Mouse (Mus musculus): ENCODE data around the gene Armc6.

Armc6 gene

DNA sequence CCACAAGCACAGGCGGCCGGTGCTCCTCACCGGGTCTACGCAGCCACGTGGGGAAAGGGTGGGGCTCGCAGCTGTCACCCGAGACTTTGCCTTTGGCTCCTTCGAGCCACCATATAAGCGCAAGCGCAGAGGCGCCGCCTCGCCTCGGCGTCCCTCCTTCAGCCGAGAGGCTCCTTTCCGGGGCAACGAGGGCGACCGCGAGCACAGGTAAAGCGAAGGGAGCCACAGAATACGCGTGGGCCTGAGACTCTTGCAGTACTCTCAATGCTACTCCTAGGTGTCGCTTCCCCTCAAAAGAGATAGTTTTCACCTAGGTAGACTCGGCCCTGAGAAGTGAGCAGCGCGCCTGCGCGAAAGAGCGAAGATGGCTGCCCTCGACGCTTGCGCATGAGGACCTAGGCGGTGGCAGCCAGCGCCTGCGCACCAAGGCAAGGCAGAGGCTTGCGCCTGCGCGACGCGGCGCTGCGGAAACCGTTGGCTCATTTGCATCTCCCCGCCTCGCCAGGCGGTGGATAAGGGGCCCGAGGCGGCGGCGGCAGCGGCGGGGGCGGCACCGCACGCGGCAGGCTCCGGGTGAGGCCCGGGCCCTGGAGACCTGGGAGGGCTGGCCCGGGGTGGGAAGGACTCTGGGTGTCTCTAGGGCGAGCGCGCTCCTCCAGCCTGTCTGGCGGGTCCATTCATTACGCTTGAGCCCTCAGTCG, at the start of gene Armc6, which contains the start of gene Sugp2:
Armc6 (minus strand) TSS at position 387 of the 701 bp plus-strand sequence.
Sugp2 (plus strand) TSS at position 147 of the 701 bp plus-strand sequence.
- peak; percentile 96 for ATAC-seq (ENCODE audit: low TSS enrichment)

DNA sequence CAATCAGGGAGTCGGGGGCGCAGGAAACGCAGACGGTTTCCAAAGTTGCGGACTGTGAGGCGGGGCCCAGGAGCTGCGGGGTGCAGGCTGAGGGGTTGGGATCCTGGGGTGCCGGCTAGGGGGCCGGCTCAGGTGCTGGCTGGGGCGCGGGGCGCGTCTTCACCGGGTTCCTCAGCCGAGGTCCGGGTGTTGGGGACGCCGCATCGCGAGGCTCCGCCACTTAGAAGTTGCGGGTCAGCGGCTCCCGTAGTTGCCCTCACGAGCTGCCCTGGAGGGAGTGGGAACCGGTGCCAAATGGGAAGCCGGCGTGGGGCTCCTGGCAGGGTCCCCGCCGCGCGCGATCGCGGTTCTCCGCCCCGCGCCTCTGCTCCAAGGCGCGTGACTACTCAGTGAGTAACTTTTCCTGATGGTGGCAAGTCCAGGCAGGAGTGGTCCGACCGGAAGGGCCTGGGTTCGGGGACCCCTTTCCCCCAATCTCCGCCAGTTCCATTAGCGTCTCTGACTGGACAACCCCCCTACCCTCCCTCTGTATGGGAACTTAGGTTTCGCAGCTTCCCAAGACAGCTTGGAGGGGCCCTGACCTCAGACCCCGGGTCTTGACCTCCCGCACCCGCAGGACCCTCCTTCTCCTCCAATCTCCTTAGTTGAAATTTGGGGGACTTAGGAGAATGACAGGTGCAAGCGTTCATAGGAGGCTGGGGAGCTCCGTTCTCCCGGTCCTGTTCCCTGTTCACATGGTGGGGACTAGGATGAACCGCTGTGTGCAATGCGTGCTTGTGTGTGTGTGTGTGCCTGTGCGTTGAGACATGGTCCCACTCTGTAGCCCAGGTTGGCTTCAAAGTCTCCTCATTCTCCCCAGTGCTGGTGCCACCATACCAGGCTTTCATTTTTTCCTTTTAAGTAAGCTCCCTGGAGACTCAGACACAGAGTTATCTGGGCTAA, 49.1 kb upstream of the Armc6 start:
- peak; percentile 29; the same call in 1 of the 2 replicates for ATAC-seq (ENCODE audit: low TSS enrichment)

DNA sequence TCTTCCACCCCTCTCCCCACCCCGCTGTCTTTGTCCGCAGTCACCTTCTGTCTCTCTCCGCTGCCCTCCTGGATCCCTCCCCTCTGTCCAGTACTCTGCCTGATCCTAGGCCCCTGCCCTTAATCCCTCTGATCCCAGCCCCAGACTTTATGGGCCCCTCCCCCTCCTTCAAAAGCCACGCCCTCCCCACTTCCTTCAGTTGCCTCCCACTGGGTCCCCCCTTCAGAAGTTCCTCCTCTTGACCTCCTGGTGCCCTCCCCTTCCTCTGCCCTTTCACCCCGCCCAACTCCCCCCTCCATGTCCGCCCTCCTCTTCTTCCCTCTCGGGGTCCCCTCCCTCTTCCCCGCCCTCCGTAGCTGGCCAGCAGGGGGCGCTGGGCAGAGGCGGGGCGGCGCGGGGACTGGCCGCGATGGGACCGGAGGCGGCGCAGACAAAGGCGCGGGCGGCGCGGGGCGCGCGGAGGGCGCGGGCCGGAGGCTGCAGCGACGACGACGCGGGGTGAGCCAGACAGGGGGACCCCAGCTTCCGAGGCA, 48.4 kb upstream of the Armc6 start, which contains the start of gene Homer3:
Homer3 (plus strand) TSS at position 225 of the 533 bp plus-strand sequence.
- peak; percentile 67 for ATAC-seq (ENCODE audit: low TSS enrichment)

DNA sequence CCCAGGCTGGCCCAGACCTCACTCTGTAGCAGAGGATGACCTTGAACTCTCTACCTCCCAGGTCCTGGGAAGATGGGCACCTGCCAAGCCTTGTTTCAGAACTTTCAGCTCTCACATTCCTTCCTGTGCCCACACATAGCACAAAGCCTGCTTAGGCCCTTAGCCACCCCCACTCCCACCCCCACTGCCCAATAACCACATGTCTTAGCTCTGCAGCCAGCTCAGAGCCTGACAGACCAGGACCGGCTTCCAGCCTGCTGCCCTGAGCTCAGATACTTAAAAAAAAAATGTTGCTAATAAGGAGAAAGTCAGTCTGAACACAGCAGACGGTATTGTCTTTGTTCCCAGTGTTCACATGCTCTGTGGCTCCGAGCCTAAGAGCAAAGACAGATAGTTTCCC, 46.7 kb upstream of the Armc6 start:
- ATAC-seq (ENCODE audit: low TSS enrichment) = no peak

DNA sequence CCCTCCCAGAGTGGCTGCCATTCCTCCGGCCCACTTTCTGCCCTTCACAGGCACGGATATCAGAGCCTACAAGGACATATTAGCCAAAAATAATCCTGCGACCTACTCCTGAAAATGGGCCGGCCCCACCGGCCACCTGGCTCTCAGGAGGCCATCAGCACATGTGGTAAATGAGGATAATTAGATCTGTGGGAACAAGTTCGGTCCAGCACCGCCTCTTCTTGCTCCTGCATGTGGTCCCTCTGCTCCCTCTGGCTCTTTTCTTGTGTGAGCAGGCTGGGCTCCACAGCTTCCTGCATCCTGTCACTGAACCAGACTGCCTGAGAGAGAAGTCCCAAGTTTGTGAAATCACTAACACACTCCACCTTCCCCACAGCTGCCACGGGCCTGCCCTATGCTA, 45.0 kb upstream of the Armc6 start:
- ATAC-seq (ENCODE audit: low TSS enrichment) = no peak

DNA sequence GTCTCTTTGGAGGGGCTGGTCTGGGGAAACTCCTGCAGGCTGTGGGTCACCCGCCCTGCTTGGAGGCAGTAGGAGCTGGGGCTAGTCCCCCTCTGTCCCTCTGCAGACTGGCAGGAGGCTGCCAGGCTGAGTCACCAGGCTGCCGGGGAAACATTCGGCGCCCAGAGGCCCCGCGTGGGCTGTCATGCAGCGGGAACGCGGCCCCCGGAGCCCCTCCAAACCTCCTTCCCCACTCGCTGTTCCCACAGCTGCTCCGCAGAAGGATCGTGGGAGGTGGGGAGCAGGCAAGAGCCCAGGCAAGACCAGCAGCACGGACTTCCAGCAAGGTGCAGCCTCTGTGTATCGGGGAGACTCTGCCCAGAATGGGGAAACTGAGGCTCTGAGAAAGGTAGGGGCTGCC, 43.9 kb upstream of the Armc6 start:
- ATAC-seq (ENCODE audit: low TSS enrichment) = peak; percentile 45

DNA sequence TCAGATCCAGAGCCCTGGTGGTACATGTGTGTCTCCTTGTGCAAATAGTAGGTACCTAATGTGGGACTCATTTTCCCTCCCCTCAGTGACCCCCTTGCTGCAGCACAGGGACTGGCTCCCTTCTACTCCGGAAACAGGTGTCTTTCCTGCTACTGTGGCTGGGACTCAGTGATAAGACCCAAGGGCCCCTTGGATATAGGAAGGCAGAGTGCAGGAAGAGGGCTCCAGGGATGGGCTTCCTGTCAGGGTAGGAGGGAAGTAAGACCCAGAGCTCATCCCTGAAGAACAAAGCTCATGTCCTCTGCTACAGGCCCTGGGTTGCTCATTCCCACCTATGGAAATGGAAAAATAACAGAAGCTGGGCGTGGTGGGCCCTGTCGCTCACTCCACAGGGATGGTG, 42.2 kb upstream of the Armc6 start:
- no peak for ATAC-seq (ENCODE audit: low TSS enrichment)

DNA sequence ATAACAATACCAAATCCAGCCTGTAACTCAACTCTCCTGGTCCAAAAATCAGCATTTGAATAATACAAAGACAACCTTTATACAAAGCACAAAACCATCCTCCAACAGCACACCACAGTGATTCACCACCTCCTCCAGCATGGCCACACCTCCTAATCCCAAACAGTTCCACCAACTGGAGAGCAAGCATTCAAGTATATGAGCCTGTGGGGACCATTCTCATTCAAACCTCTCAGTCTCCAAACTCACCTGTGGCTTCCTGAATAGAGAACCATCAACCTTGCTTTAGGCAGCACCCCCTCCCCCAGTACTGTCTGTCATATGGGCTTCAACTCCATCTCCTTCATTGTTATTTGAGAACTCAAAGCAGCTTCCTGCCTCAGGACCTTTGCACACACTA, 40.1 kb upstream of the Armc6 start:
- no peak for ATAC-seq (ENCODE audit: low TSS enrichment)

DNA sequence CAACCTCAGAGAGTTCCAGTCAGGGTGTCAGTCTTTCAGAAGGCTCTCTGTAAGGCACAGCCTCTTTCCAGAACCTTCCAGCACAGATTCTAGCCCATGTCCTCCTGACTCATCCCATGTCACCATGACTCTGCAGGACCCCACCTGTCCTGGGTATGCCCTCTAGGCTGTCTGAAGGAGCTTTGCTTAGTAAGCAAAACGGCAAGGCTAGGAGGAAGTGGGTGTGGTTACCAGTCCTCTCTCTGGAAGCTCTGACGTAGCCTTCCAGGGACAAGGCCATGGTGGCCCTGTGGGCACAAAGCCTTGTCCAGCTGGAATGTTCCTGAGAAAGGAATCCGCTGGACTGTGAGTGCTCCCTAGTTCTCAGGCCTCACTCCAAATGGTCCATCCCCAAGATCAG, 38.7 kb upstream of the Armc6 start:
- no peak for ATAC-seq (ENCODE audit: low TSS enrichment)

DNA sequence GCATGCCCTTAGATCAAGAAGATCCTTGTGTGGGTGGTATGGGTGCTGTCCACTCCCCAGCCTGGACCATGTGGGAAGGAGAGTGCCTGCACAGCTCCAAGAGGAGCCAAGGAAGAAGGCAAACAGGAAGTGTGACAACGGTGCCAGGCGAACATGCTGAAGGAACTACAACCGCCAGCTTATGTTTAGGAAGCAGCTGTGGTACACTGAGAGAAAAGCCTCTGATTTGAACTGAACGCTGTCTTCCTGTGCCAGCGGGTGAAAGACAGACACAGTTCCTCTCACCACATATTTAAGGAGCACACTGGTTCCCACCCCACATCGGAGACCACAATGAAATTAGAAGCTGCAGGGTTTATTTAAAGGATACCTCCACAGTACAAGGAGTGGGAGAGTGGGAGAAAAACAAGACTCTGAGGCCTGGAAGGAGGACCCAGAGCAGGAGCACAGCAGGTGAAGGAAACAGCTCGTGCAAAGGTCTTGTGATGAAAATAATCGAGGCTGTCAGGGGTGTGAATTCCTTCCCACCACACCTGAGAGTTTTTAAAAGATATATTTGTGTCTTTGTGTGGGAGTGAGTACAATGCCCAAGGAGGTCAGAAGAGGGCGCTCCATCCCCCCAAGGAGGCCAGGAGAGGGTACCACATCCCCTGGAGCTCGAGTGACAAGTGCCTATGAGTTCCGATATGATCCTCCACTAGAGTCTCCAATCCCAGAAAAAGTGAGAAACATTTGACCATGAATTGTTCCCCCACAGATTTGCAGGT, 34.7 kb upstream of the Armc6 start:
- peak; percentile 73 for ATAC-seq (ENCODE audit: low TSS enrichment)

DNA sequence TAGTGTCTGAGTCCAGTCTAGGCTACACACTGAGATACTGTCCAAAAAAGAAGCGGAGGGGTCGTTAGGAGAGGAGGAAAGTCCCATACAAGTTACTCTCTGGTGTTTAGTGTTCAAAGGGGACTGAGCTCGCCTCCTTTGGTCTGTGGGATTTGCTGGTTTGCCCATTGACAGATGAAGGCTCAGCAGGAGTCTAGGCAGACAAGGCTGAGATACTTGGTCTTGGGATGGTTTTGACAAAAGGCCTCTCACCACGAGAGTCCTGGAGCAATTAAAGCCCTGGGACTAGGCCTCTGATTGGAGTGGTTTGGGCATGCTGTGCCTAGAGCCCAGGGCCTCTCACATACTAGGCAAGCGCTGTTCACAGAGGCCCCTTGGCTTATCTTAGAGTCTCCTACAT, 34.0 kb upstream of the Armc6 start:
- no peak; the same call in 1 of the 2 replicates for ATAC-seq (ENCODE audit: low TSS enrichment)

DNA sequence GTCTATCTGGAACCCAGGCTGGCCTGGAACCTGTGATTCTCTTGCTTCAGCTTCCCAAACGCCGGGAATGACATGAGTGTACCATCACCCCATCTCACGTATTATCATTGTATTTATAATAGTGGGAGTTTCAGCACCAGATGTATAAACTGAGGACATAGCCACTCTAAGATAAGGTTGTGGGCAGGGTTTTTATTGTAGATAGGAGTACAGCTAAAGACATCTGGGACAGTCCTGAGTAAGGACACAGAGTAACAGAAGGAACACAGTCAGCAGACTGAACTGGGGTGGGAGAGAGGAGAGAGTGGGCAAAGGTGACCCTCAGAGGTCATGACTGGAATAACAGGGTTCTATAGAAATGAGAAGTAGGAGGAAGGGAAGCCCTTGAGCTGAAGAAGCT, 33.4 kb upstream of the Armc6 start:
- ATAC-seq (ENCODE audit: low TSS enrichment) = no peak

DNA sequence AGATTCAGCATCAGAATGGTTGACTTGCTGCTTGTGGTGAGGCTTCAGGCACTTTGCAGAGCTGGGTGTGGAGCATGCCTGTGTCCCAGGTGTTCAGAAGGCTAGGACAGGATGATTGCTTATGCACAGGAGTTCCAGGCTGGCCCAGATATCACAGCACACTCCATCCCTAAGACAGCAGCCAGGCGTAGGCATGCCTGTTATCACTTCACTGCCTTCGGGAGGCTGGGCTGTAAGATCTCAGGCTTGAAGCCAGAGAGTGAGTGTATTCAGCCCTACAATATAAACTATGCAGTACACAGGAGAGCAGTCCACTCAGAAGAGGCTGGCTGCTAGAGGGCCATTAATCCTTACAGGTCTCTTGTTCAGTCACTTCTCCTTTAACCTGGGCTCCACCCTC, 24.8 kb upstream of the Armc6 start:
- peak; percentile 78 for ATAC-seq (ENCODE audit: low TSS enrichment)

DNA sequence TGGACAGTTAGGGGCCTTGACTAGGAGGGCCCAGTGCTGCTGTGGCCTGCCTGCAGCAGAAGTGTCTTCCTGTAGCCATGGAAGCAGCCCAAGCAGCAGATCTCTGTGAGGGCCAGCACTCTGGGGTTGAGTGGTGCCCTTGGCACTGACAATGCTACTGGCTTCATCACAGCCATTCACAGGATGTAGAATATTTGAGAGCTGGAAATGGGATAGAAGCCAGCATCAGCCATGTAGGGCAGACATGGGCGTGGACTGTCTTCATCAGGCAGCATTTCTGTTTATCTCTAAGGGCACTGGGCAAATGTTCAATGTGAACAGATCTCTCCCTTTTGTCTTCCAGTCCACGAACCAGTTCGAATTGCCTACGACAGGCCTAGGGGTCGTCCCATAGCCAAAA, 24.3 kb upstream of the Armc6 start:
- ATAC-seq (ENCODE audit: low TSS enrichment) = peak; percentile 35; the same call in 1 of the 2 replicates

DNA sequence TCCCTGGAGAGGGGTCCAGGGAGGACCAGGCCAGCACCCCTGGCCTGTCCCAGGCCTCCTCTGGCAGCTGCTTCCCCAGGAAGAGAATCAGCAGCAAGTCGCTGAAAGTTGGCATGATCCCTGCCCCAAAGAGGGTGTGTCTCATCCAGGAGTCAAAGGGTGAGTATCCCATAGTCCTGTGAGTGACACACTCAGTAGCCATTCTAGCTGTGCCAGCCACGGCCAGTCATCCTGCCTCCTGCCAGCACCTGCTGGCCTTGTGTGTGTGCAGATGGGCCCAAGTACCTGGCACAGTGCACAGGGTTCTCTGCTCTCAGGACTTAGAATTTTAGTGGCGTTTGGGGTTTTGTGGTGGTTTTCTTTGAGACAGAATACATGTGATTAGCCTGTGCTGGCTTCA, 23.2 kb upstream of the Armc6 start:
- ATAC-seq (ENCODE audit: low TSS enrichment) = no peak

DNA sequence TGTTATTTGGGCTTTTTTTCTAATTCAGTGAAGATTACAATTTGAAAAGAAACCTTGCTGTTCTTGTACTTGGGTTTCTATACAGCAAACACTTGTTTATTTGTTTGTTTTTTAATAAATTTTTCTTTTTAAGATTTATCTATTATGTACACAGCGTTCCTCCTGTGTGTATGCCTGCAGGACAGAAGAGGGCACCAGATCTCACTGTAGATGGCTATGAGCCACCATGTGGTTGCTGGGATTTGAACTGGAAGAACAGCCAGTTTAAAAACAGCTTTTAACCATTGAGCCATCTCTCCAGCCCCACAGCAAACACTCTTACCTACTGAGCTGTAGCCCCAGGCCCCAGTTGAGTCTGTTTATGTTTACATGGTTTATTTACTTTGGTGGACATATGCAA, 20.4 kb upstream of the Armc6 start:
- no peak for ATAC-seq (ENCODE audit: low TSS enrichment)

DNA sequence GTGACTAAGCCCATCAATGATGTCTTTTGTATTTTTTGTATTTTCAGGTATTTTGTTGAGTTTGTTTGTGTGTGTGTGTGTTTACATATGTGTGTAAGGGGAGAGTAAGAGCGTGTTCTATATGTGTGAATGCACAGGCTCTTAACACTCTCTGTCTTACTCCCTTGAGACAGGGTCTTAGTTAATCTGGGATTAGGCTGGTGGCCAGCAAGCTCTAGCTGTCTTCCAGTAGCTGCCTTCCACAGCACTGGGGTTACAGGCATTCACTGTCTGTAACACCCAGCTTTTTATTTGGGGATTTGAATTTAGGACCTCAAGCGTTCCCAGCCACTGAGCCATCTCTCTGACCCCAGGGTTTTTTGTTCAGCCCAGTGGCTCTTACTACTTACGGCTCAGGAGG, 13.6 kb upstream of the Armc6 start:
- no peak for ATAC-seq (ENCODE audit: low TSS enrichment)

DNA sequence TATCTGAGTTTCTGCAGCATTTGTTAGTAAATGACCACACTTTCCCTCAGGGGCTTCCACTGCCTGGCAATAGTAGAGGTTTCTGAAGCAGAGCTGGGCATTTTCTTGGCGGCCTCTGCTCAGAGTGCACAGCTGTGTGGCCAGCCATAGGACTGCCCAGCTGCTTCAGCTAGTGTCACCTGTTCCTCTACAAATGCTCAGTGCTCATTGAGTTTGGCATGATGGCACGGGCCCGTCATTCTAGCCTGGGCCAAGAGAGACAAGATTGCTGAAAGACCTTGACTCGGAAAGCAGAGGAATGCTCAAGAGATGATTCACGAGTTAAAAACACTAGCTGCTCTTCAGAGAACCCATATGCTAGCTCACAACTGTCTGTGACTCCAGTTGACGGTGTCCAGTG, 12.4 kb upstream of the Armc6 start:
- ATAC-seq (ENCODE audit: low TSS enrichment) = no peak

DNA sequence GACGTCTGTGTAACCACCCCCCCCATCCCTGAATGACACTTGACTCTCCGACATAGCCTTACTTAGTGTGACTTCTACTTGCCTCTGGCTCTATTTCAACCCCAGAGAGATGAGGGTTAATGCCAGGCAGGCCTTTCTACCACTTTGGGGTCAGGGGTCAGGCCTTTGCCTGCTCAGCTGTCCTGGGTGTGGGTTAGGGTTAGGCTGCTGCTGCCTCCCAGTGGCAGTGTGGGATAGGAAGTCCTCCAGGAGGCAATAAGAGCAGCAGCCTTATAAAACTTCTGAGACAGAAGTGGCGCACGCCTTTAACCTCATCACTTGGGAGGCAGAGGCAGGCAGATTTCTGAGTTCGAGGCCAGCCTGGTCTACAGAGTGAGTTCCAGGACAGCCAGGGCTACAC, 6.4 kb upstream of the Armc6 start:
- no peak for ATAC-seq (ENCODE audit: low TSS enrichment)

DNA sequence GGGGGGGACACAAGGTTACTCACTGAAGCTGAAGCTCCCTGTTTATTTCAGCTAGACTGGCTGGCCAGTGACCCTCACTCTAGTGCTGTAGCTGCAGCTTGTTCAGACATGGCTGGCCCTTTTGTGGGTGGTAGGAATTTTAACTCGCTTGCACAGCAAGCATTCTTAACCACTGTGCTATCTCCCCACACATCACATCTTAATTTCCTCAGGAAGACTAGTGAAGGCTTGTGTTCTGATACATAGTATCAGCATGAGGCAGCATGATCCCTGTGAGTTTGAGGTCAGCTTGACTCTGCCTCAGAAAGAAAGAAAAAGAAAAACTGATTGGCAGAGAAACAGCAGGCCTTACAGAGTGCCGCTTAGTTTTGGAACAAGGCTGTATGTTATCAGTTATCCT, 3.6 kb upstream of the Armc6 start:
- no peak for ATAC-seq (ENCODE audit: low TSS enrichment)

DNA sequence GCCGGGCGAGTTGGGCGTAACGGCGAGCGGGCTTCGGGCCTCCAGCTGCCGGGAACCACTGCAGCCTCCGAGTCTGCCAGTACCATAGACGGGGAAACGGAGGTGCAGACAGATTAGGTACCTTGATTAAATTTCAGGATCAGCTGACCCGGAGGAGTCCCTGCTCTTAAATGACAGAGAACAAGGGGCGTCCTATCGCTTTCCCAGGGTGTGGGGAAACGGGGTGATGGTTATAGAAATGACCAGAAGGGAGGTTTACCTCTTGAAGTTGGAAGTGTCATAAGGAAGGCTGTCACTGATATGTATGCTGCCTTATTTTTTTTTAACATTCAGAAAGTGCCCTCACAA, 489 bp upstream of the Armc6 start:
- peak; percentile 39; the same call in 1 of the 2 replicates for ATAC-seq (ENCODE audit: low TSS enrichment)

DNA sequence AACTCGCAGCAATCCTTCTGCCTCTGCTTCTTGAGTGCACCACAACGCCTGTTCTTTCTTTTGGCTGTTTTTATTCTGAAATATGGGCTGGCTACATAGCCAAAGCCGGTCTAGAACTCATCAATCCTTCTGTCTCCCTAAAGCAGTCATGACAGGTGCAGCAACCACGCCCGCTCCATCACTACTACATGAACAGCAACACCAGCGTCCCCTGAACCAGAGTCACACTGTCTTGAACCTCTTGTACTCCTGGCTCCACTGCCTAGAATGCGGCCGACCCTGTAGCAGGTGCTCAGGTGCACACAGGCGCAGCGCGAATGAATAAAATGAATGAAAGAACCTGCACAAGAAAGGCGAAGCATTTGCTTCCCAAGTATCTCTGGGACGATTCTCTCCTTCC, 660 bp downstream of the Armc6 start:
- ATAC-seq (ENCODE audit: low TSS enrichment) = no peak

All from frontal cortex, adult (tissue).